Mouse (Mus musculus) thymus, adult 2 months (tissue): ENCODE data around the gene Ctsl.
A peak's percentile ranks its signal among the peaks of the same experiment; 100 is the strongest.

Experiments used
- CTCF ChIP-seq: fragments of 200-500 bp; IDR thresholded peaks from 2 replicates; pipeline ENCODE4 v1.5.1; 2012; ENCODE audit warnings: mild to moderate bottlenecking, control low read depth, low read length, moderate library complexity, borderline replicate concordance; ENCODE audit not compliant: control insufficient read depth, poor library complexity, insufficient read depth; ENCODE audit errors: extremely low read depth
- POLR2A ChIP-seq: fragments of 200-500 bp; IDR thresholded peaks from 2 replicates; pipeline ENCODE4 v1.6.1; 2012; ENCODE audit warnings: mild to moderate bottlenecking, low read length, control low read depth, moderate library complexity; ENCODE audit not compliant: control insufficient read depth, poor library complexity, insufficient read depth; ENCODE audit errors: extremely low read depth

GRCm38 (mm10) chr13:64312024-64312915, 58.4 kb downstream of the Ctsl start, which contains the start of gene Aaed1:
- TF ChIP-seq POLR2A: peak; percentile 43
- TF ChIP-seq CTCF: no peak
